Mouse (Mus musculus) ES-E14 (cell line): Measurements from ENCODE around the gene Peak1.

Source experiments
- CHD2 ChIP-seq: IDR thresholded peaks from 2 replicates; pipeline ENCODE4 v1.6.1; 2014; ENCODE audit warnings: mild to moderate bottlenecking, low read depth, low read length, inconsistent platforms
- MAFK ChIP-seq: IDR thresholded peaks from 2 replicates; pipeline ENCODE4 v1.6.1; 2014; ENCODE audit warnings: mild to moderate bottlenecking, low read depth, low read length, inconsistent platforms; ENCODE audit not compliant: insufficient read depth
- ZNF384 ChIP-seq: IDR thresholded peaks from 2 replicates; pipeline ENCODE4 v1.6.1; 2012; ENCODE audit warnings: low read depth, low read length, inconsistent platforms

GRCm38 (mm10) chr9:56420236-56420635 is 2.4 kb upstream of the Peak1 start:
- TF ChIP-seq CHD2 (no peak), MAFK (no peak), ZNF384 (no peak)
